Mouse (Mus musculus) lung, embryonic 14.5 days (tissue): ENCODE measurements around the gene Skap2. TPM values are rescaled to one million over a fixed set of nuclear protein-coding genes. Genes with fewer than 3 reads are reported as not detected.
A peak's percentile ranks its signal among the peaks of the same experiment; 100 is the strongest.

Experiments used
- ATAC-seq: fragments of 200-750 bp; cut with Nextera tagmentation; 2 replicates; pipeline ENCODE4 v1.8.0; 2017; ENCODE audit warnings: mild to moderate bottlenecking, moderate TSS enrichment, moderate library complexity; ENCODE audit not compliant: insufficient read depth
- DNase-seq: peaks from one replicate; pipeline ENCODE4 v3.0.0-alpha.2; 2015
- H3K27ac ChIP-seq: fragments of 300-500 bp; sonication (generic); 2 replicates; pipeline ENCODE4 v1.5.1; 2014; ENCODE audit warnings: low read depth, mild to moderate bottlenecking, moderate library complexity
- H3K27me3 ChIP-seq: fragments of 300-500 bp; sonication (generic); 2 replicates; pipeline ENCODE4 v1.6.1; 2014; ENCODE audit warnings: low read length, control low read depth; ENCODE audit not compliant: insufficient read depth
- H3K36me3 ChIP-seq: fragments of 300-500 bp; sonication (generic); 2 replicates; pipeline ENCODE4 v1.6.1; 2014; ENCODE audit warnings: control low read depth; ENCODE audit not compliant: insufficient read depth
- H3K4me1 ChIP-seq: fragments of 300-500 bp; sonication (generic); 2 replicates; pipeline ENCODE4 v1.6.1; 2014; ENCODE audit warnings: antibody characterized with exemption, control low read depth; ENCODE audit not compliant: insufficient read depth
- H3K4me2 ChIP-seq: fragments of 300-500 bp; sonication (generic); 2 replicates; pipeline ENCODE4 v1.6.1; 2014; ENCODE audit warnings: mild to moderate bottlenecking
- H3K4me3 ChIP-seq: fragments of 300-500 bp; sonication (generic); 2 replicates; pipeline ENCODE4 v1.5.1; 2014; ENCODE audit warnings: low read depth, low read length
- H3K9ac ChIP-seq: fragments of 300-500 bp; sonication (generic); 2 replicates; pipeline ENCODE4 v1.6.1; 2014
- H3K9me3 ChIP-seq: fragments of 300-500 bp; sonication (generic); 2 replicates; pipeline ENCODE4 v1.6.1; 2016; ENCODE audit warnings: low read depth, low read length, control low read depth
- CTCF ChIP-seq: IDR thresholded peaks from 2 replicates; pipeline ENCODE4 v1.5.1; 2016; ENCODE audit warnings: antibody characterized with exemption, low read depth
- WGBS: fragments of 180-500 bp; shearing (Covaris S2); extraction: QIAGEN DNeasy Blood & Tissue Kit; methylation state at CpG from one replicate; pipeline ENCODE4 v1.1.7; 2014; 5-methylcytosine and 5-hydroxymethylcytosine counted together
- polyA plus RNA-seq: library from polyadenylated mRNA; unstranded; fragments of >200 nt; fragmentation: Nextera tagmentation; extraction: Ambion mirVana; gene quantifications from 2 replicates; pipeline ENCODE4 v1.2.1, GENCODE M21; 2014

The Skap2 gene
- polyA plus RNA-seq, 1 experiment from 2014 or later, result 61.2 TPM

DNA sequence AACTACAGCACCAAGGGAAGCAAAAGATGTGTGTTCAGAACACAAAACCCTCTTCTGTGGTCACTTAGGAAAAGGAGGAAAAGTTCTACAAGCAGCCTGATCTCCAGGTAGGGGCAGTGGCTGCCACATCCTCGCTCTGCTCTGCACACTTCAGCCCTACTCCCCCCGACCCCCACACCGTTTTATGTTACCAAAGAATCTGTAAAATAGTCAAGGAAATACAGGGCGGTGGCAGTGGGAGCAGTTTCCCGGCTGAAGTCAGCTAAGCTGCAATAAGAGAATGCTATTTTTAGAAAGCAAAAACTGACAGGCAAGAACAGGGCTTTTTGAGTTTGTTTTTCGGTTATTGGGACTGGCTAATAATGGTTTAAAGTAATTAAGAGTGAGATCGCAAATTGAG, 160.8 kb downstream of the Skap2 start:
- no peak for DNase-seq
- no peak overlapping the region for H3K4me3 ChIP-seq
- H3K27ac ChIP-seq, result no peak overlapping the region
- WGBS, result 30% methylated on average over 7 of the region's 7 CpGs
- H3K9ac ChIP-seq, result no peak overlapping the region
- H3K9me3 ChIP-seq, result no peaks in the 10 kb centered on the region
- H3K36me3 ChIP-seq, result peaks cover 4% of the 10 kb centered on the region; the same call in 1 of the 2 replicates
- peaks cover 29% of the 10 kb centered on the region for H3K27me3 ChIP-seq
- H3K4me2 ChIP-seq, result no peak overlapping the region
- no peaks in the 10 kb centered on the region for H3K4me1 ChIP-seq
- no peak for ATAC-seq
- TF ChIP-seq CTCF, result no peak

GRCm38 (mm10) chr6:51850030-51850817, 162.1 kb downstream of the Skap2 start:
- Histone ChIP-seq H3K27ac (no peak overlapping the region), H3K4me3 (no peak overlapping the region), H3K4me2 (no peak overlapping the region), H3K36me3 (no peaks in the 10 kb centered on the region), H3K27me3 (peaks cover 29% of the 10 kb centered on the region), H3K9ac (no peak overlapping the region), H3K4me1 (no peaks in the 10 kb centered on the region), H3K9me3 (no peaks in the 10 kb centered on the region)
- 72% methylated on average over 13 of the region's 13 CpGs for WGBS
- no peak for TF ChIP-seq CTCF
- no peak for DNase-seq
- no peak for ATAC-seq

DNA sequence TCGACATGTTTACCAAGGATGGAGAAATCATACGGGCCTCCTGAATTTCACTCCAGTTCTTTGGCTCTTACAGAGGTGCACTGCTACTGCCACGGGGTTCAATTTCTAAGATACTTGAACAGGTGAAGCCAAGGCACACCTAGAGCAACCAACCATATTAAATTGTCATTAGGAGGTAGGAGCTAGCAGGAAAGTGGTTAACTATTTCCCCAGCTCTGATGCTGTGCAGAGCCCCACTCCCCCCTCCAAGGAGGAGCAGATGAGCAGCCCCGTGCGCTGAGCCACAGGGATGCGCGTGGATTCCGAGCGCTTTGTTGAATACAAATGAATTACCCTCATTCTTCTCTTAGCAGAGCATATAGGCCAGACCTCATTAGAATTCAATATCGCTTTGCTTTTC, 162.8 kb downstream of the Skap2 start:
- Histone ChIP-seq H3K27ac (no peak overlapping the region), H3K4me1 (no peaks in the 10 kb centered on the region), H3K4me3 (no peak overlapping the region), H3K9ac (no peak overlapping the region), H3K4me2 (no peak overlapping the region), H3K36me3 (no peaks in the 10 kb centered on the region), H3K9me3 (no peaks in the 10 kb centered on the region), H3K27me3 (peaks cover 29% of the 10 kb centered on the region)
- DNase-seq, result no peak
- TF ChIP-seq CTCF, result no peak
- no peak for ATAC-seq
- WGBS, result 57% methylated on average over 10 of the region's 10 CpGs

DNA sequence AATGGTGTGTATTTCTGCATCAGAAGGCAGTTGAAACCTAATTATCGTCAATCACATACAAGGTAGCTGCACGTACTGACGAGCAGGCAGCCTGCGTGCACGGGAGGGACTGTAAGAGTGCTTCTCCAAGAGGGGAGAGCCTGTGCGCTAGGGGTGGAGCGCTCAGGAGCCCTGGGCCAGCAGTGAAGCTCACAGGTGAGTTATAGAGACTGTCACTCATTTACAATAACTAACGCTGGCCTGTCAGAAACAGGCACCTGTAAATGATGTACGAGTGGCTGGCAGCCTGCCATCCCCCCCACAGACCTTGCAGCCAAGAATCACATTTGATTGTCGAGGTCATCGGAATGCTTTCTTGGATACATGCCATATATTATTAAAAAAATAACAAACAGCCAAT, 168.2 kb downstream of the Skap2 start:
- ATAC-seq (no peak), DNase-seq (peak; percentile 59)
- peaks cover 19% of the 10 kb centered on the region for H3K27me3 ChIP-seq
- no peaks in the 10 kb centered on the region for H3K36me3 ChIP-seq
- H3K27ac ChIP-seq, result no peak overlapping the region
- H3K9ac ChIP-seq, result no peak overlapping the region
- H3K4me1 ChIP-seq, result 0 out of 2 replicates have a peak, but pooled peaks cover 3% of the 10 kb centered on the region
- peak overlapping the region; percentile 25; the same call in 1 of the 2 replicates for H3K4me2 ChIP-seq
- WGBS, result 25% methylated on average over 11 of the region's 11 CpGs
- H3K4me3 ChIP-seq, result no peak overlapping the region
- no peak for TF ChIP-seq CTCF
- no peaks in the 10 kb centered on the region for H3K9me3 ChIP-seq

- TF ChIP-seq CTCF, result no peak
- Histone ChIP-seq H3K4me2 (no peak overlapping the region), H3K27ac (no peak overlapping the region), H3K4me3 (no peak overlapping the region), H3K36me3 (no peaks in the 10 kb centered on the region), H3K9me3 (no peaks in the 10 kb centered on the region), H3K27me3 (peaks cover 11% of the 10 kb centered on the region), H3K9ac (no peak overlapping the region), H3K4me1 (0 out of 2 replicates have a peak, but pooled peaks cover 3% of the 10 kb centered on the region)
- 82% methylated on average over 9 of the region's 9 CpGs for WGBS
- ATAC-seq (no peak), DNase-seq (no peak)
These were observed 169.3 kb downstream of the Skap2 start for GRCm38 (mm10) chr6:51843081-51843480.

- 70% methylated on average over 3 of the region's 3 CpGs for WGBS
These were observed 174.2 kb downstream of the Skap2 start for GRCm38 (mm10) chr6:51838177-51838576.

DNA sequence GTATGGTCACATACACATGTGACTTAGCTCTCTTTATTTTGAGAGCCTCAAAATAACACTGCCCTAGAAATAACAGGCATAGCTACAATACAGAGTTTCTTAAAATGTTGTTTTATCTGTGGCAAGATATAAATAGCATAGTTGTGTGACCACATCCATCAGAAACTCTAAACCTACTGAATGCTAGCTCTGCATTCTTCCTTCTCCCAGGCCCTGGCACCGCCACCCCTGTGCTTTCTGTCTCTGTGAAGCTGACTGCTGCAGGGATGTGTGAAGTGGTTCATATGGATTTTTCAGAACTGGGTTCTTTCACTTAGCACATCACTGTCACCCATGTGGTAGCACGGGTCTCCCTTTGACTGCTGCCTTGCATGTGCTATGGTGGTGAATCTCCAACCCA, 179.0 kb downstream of the Skap2 start:
- no peak for TF ChIP-seq CTCF
- H3K4me1 ChIP-seq, result no peaks in the 10 kb centered on the region
- ATAC-seq (no peak), DNase-seq (no peak)
- WGBS, result 67% methylated on average over 2 of the region's 2 CpGs
- no peaks in the 10 kb centered on the region for H3K9me3 ChIP-seq
- H3K36me3 ChIP-seq, result no peaks in the 10 kb centered on the region
- H3K9ac ChIP-seq, result no peak overlapping the region
- no peak overlapping the region for H3K4me2 ChIP-seq
- no peak overlapping the region for H3K27ac ChIP-seq
- no peaks in the 10 kb centered on the region for H3K27me3 ChIP-seq
- H3K4me3 ChIP-seq, result no peak overlapping the region

More at GRCm38 (mm10) chr6:51838177-51838576, 174.2 kb downstream of the Skap2 start:
- ATAC-seq (no peak), DNase-seq (no peak)
- Histone ChIP-seq H3K27ac (no peak overlapping the region), H3K4me3 (no peak overlapping the region), H3K9me3 (no peaks in the 10 kb centered on the region), H3K36me3 (no peaks in the 10 kb centered on the region), H3K4me1 (no peaks in the 10 kb centered on the region), H3K4me2 (no peak overlapping the region), H3K27me3 (no peaks in the 10 kb centered on the region), H3K9ac (no peak overlapping the region)
- TF ChIP-seq CTCF, result peak; percentile 53
